Mouse (Mus musculus) neural tube, postnatal 0 days (tissue): ENCODE data around the gene Gm10775. TPM values are rescaled to one million over a fixed set of nuclear protein-coding genes. Genes with fewer than 3 reads are reported as not detected.

ENCODE experiments used
- polyA plus RNA-seq: library from polyadenylated mRNA; unstranded; fragments of >200 nt; fragmentation: Nextera tagmentation; extraction: Ambion mirVana; gene quantifications from 2 replicates; pipeline ENCODE4 v1.2.1, GENCODE M21; 2015

Gm10775 gene
- polyA plus RNA-seq: 0.96 and 1.1 TPM in 2 replicates

GRCm38 (mm10) chr13:65259239-65259638 lies at the start of gene Gm10775:
TSS of gene Gm10775 (plus strand) at chr13:65259539.

GRCm38 (mm10) chr13:65278383-65279341 lies 19.3 kb downstream of the Gm10775 start, which contains the start of gene Zfp369:
TSS of gene Zfp369 (plus strand) at chr13:65278814.

Other genes with a start within 250 kb of the Gm10775 start
- not detected in 2 replicates for gene Spata31d1c, start 226.5 kb upstream of the Gm10775 start, polyA plus RNA-seq
- not detected in 2 replicates for gene Prss47, start 206.8 kb upstream of the Gm10775 start, polyA plus RNA-seq
- 23.8 and 25.3 TPM in 2 replicates for gene Mfsd14b, start 146.6 kb upstream of the Gm10775 start, polyA plus RNA-seq
- gene Olfr465-ps1, start 121.5 kb upstream of the Gm10775 start, polyA plus RNA-seq: not detected in 2 replicates
- gene Olfr466, start 109.3 kb upstream of the Gm10775 start, polyA plus RNA-seq: not detected in 2 replicates
- gene Nlrp4f, start 53.6 kb upstream of the Gm10775 start, polyA plus RNA-seq: 0.26 TPM in 1 of 2 replicates, not detected in the other
- gene Zfp369, start 19.3 kb downstream of the Gm10775 start, polyA plus RNA-seq: 8.4 and 9.9 TPM in 2 replicates